Mouse (Mus musculus): ENCODE measurements around the gene Ampd3.

Ampd3 gene

GRCm38 (mm10) chr7:110847321-110847720 is 79.3 kb downstream of the Ampd3 start:
- DNase-seq, result no peak

- no peak for DNase-seq
These were observed 80.4 kb downstream of the Ampd3 start for GRCm38 (mm10) chr7:110848371-110848770.

GRCm38 (mm10) chr7:110851541-110852203 is 83.7 kb downstream of the Ampd3 start:
- DNase-seq, result no peak

GRCm38 (mm10) chr7:110853611-110854010 is 85.6 kb downstream of the Ampd3 start:
- DNase-seq, result no peak

- no peak for DNase-seq
These were observed 86.5 kb downstream of the Ampd3 start for GRCm38 (mm10) chr7:110854519-110854918.

- DNase-seq, result no peak
These were observed 87.0 kb downstream of the Ampd3 start for GRCm38 (mm10) chr7:110854927-110855546.

- DNase-seq, result no peak
These were observed 87.6 kb downstream of the Ampd3 start for GRCm38 (mm10) chr7:110855604-110856003.

GRCm38 (mm10) chr7:110860129-110860528 is 92.1 kb downstream of the Ampd3 start:
- DNase-seq, result no peak
